Mouse (Mus musculus) hindbrain, embryonic 11.5 days (tissue): ENCODE measurements around the gene Lrba. TPM values are rescaled to one million over a fixed set of nuclear protein-coding genes. Genes with fewer than 3 reads are reported as not detected.

Experiments
- ATAC-seq: fragments of 200-750 bp; cut with Nextera tagmentation; 2 replicates; pipeline ENCODE4 v1.8.0; 2017; ENCODE audit warnings: mild to moderate bottlenecking, moderate TSS enrichment, moderate library complexity; ENCODE audit not compliant: low FRiP score
- DNase-seq: peaks from one replicate; pipeline ENCODE4 v3.0.0-alpha.2; 2015; ENCODE audit warnings: low spot score
- H3K27ac ChIP-seq: fragments of 300-500 bp; sonication (generic); 2 replicates; pipeline ENCODE4 v1.5.1; 2014; ENCODE audit warnings: mild to moderate bottlenecking, low read depth, low read length
- H3K27me3 ChIP-seq: fragments of 300-500 bp; sonication (generic); 2 replicates; pipeline ENCODE4 v1.6.1; 2014; ENCODE audit warnings: mild to moderate bottlenecking, low read length, moderate library complexity, mixed read lengths; ENCODE audit not compliant: control insufficient read depth, insufficient read depth
- H3K36me3 ChIP-seq: fragments of 300-500 bp; sonication (generic); 2 replicates; pipeline ENCODE4 v1.6.1; 2014; ENCODE audit warnings: mild to moderate bottlenecking, low read length, moderate library complexity, mixed read lengths; ENCODE audit not compliant: control insufficient read depth, insufficient read depth
- H3K4me1 ChIP-seq: fragments of 300-500 bp; sonication (generic); replicated peaks from 2 replicates; pipeline ENCODE4 v1.6.1; 2014; ENCODE audit warnings: low read length, mixed read lengths; ENCODE audit not compliant: control insufficient read depth, insufficient read depth
- H3K4me2 ChIP-seq: fragments of 300-500 bp; sonication (generic); replicated peaks from 2 replicates; pipeline ENCODE4 v1.6.1; 2014; ENCODE audit warnings: mild to moderate bottlenecking, low read depth, low read length
- H3K4me3 ChIP-seq: fragments of 300-500 bp; sonication (generic); 2 replicates; pipeline ENCODE4 v1.5.1; 2014; ENCODE audit warnings: low read depth, low read length
- H3K9ac ChIP-seq: fragments of 300-500 bp; sonication (generic); 2 replicates; pipeline ENCODE4 v1.6.1; 2014; ENCODE audit warnings: low read depth, low read length
- H3K9me3 ChIP-seq: fragments of 300-500 bp; sonication (generic); 2 replicates; pipeline ENCODE4 v1.6.1; 2016; ENCODE audit warnings: low read length; ENCODE audit not compliant: control insufficient read depth
- WGBS: fragments of 180-500 bp; shearing (Covaris S2); extraction: QIAGEN DNeasy Blood & Tissue Kit; methylation state at CpG from one replicate; pipeline ENCODE4 v1.1.7; 2014; 5-methylcytosine and 5-hydroxymethylcytosine counted together
- polyA plus RNA-seq: library from polyadenylated mRNA; unstranded; fragments of >200 nt; fragmentation: Nextera tagmentation; extraction: Ambion mirVana; gene quantifications from 2 replicates; pipeline ENCODE4 v1.2.1, GENCODE M21; 2014

The Lrba gene
- polyA plus RNA-seq, 1 experiment from 2014 or later = 11.2 TPM

GRCm38 (mm10) chr3:86793264-86793663 is 568.8 kb downstream of the Lrba start:
- Histone ChIP-seq H3K4me3 (no peak overlapping the region), H3K9ac (no peak overlapping the region), H3K9me3 (no peaks in the 10 kb centered on the region), H3K4me2 (no peak overlapping the region), H3K4me1 (no peaks in the 10 kb centered on the region), H3K27me3 (no peaks in the 10 kb centered on the region), H3K27ac (no peak overlapping the region), H3K36me3 (no peaks in the 10 kb centered on the region)
- ATAC-seq = no peak
- no peak for DNase-seq
- WGBS = 80% methylated on average over 4 of the region's 4 CpGs

GRCm38 (mm10) chr3:86793720-86794191 is 569.3 kb downstream of the Lrba start:
- DNase-seq = no peak
- Histone ChIP-seq H3K27ac (no peak overlapping the region), H3K36me3 (no peaks in the 10 kb centered on the region), H3K27me3 (no peaks in the 10 kb centered on the region), H3K4me2 (no peak overlapping the region), H3K9ac (no peak overlapping the region), H3K9me3 (no peaks in the 10 kb centered on the region), H3K4me3 (no peak overlapping the region), H3K4me1 (no peaks in the 10 kb centered on the region)
- 50% methylated on average over 1 of the region's 1 CpGs for WGBS
- ATAC-seq = no peak

GRCm38 (mm10) chr3:86796716-86797115 is 572.2 kb downstream of the Lrba start:
- Histone ChIP-seq H3K9me3 (no peaks in the 10 kb centered on the region), H3K4me3 (no peak overlapping the region), H3K27me3 (no peaks in the 10 kb centered on the region), H3K4me2 (no peak overlapping the region), H3K36me3 (no peaks in the 10 kb centered on the region), H3K4me1 (no peaks in the 10 kb centered on the region), H3K27ac (no peak overlapping the region), H3K9ac (no peak overlapping the region)
- WGBS = 43% methylated on average over 6 of the region's 6 CpGs
- DNase-seq (peak; percentile 54), ATAC-seq (no peak)

- ATAC-seq = no peak
- Histone ChIP-seq H3K4me2 (no peak overlapping the region), H3K9me3 (no peaks in the 10 kb centered on the region), H3K4me1 (no peaks in the 10 kb centered on the region), H3K4me3 (no peak overlapping the region), H3K27ac (no peak overlapping the region), H3K27me3 (no peaks in the 10 kb centered on the region), H3K36me3 (no peaks in the 10 kb centered on the region), H3K9ac (no peak overlapping the region)
- 87% methylated on average over 13 of the region's 13 CpGs for WGBS
- no peak for DNase-seq
Measured at GRCm38 (mm10) chr3:86797871-86798460, 573.5 kb downstream of the Lrba start.

GRCm38 (mm10) chr3:86799041-86799440 is 574.6 kb downstream of the Lrba start:
- H3K27me3 ChIP-seq = no peaks in the 10 kb centered on the region
- H3K9me3 ChIP-seq = no peaks in the 10 kb centered on the region
- no peak overlapping the region for H3K4me2 ChIP-seq
- no peak overlapping the region for H3K27ac ChIP-seq
- H3K9ac ChIP-seq = no peak overlapping the region
- DNase-seq = no peak
- H3K4me1 ChIP-seq = no peaks in the 10 kb centered on the region
- no peaks in the 10 kb centered on the region for H3K36me3 ChIP-seq
- 0 out of 2 replicates have a peak, but pooled peaks have one; percentile 43 for ATAC-seq
- H3K4me3 ChIP-seq = no peak overlapping the region
- 92% methylated on average over 9 of the region's 9 CpGs for WGBS

- Histone ChIP-seq H3K9me3 (no peaks in the 10 kb centered on the region), H3K4me3 (no peak overlapping the region), H3K4me1 (no peaks in the 10 kb centered on the region), H3K4me2 (no peak overlapping the region), H3K36me3 (no peaks in the 10 kb centered on the region), H3K27me3 (no peaks in the 10 kb centered on the region), H3K9ac (no peak overlapping the region), H3K27ac (no peak overlapping the region)
- WGBS = 90% methylated on average over 8 of the region's 8 CpGs
- DNase-seq (no peak), ATAC-seq (no peak)
Measured at GRCm38 (mm10) chr3:86800841-86801240, 576.4 kb downstream of the Lrba start.

GRCm38 (mm10) chr3:86802825-86803224 is 578.3 kb downstream of the Lrba start:
- 45% methylated on average over 8 of the region's 8 CpGs for WGBS
- Histone ChIP-seq H3K27me3 (no peaks in the 10 kb centered on the region), H3K36me3 (no peaks in the 10 kb centered on the region), H3K27ac (no peak overlapping the region), H3K9me3 (no peaks in the 10 kb centered on the region), H3K4me3 (no peak overlapping the region), H3K4me1 (no peaks in the 10 kb centered on the region), H3K9ac (no peak overlapping the region), H3K4me2 (no peak overlapping the region)
- DNase-seq (no peak), ATAC-seq (no peak)

- Histone ChIP-seq H3K27ac (no peak overlapping the region), H3K4me1 (no peaks in the 10 kb centered on the region), H3K4me3 (no peak overlapping the region), H3K4me2 (no peak overlapping the region), H3K9me3 (no peaks in the 10 kb centered on the region), H3K36me3 (no peaks in the 10 kb centered on the region), H3K9ac (no peak overlapping the region), H3K27me3 (no peaks in the 10 kb centered on the region)
- 95% methylated on average over 9 of the region's 9 CpGs for WGBS
- ATAC-seq (no peak), DNase-seq (no peak)
Measured at GRCm38 (mm10) chr3:86804265-86804664, 579.8 kb downstream of the Lrba start.

GRCm38 (mm10) chr3:86806834-86807233 is 582.4 kb downstream of the Lrba start:
- no peaks in the 10 kb centered on the region for H3K36me3 ChIP-seq
- ATAC-seq = no peak

More at GRCm38 (mm10) chr3:86806834-86807233, 582.4 kb downstream of the Lrba start:
- Histone ChIP-seq H3K4me3 (no peak overlapping the region), H3K4me2 (no peak overlapping the region), H3K9ac (no peak overlapping the region), H3K27ac (no peak overlapping the region), H3K4me1 (no peaks in the 10 kb centered on the region), H3K9me3 (no peaks in the 10 kb centered on the region), H3K27me3 (no peaks in the 10 kb centered on the region)
- 98% methylated on average over 9 of the region's 9 CpGs for WGBS
- DNase-seq = no peak
